Mouse (Mus musculus) heart, embryonic 10.5 days (tissue): ENCODE data around the gene Gm6526. TPM values are rescaled to one million over a fixed set of nuclear protein-coding genes. Genes with fewer than 3 reads are reported as not detected.
A peak's percentile ranks its signal among the peaks of the same experiment; 100 is the strongest.
"Not testable (repeated sequence)": the region's sequence is repeated elsewhere in the genome, so short reads cannot be mapped to it uniquely, and the experiment has no call there.

Experiments
- DNase-seq: peaks from one replicate; pipeline ENCODE4 v3.0.0-alpha.2; 2017; ENCODE audit warnings: low spot score
- H3K27ac ChIP-seq: fragments of 300-500 bp; sonication (generic); 2 replicates; pipeline ENCODE4 v1.5.1; 2016; ENCODE audit warnings: mild to moderate bottlenecking
- H3K27me3 ChIP-seq: fragments of 300-500 bp; sonication (generic); 2 replicates; pipeline ENCODE4 v1.6.1; 2016; ENCODE audit warnings: mild to moderate bottlenecking; ENCODE audit not compliant: poor library complexity, insufficient read depth, severe bottlenecking
- H3K36me3 ChIP-seq: fragments of 300-500 bp; sonication (generic); 2 replicates; pipeline ENCODE4 v1.6.1; 2016; ENCODE audit warnings: mild to moderate bottlenecking, moderate library complexity
- H3K4me1 ChIP-seq: fragments of 300-500 bp; sonication (generic); 2 replicates; pipeline ENCODE4 v1.6.1; 2016; ENCODE audit warnings: mild to moderate bottlenecking
- H3K4me3 ChIP-seq: fragments of 300-500 bp; sonication (generic); 2 replicates; pipeline ENCODE4 v1.5.1; 2016; ENCODE audit warnings: mild to moderate bottlenecking, moderate library complexity
- H3K9me3 ChIP-seq: fragments of 300-500 bp; sonication (generic); 2 replicates; pipeline ENCODE4 v1.6.1; 2016; ENCODE audit warnings: mild to moderate bottlenecking, moderate library complexity
- WGBS: fragments of 180-500 bp; shearing (Covaris S2); methylation state at CpG from one replicate; pipeline ENCODE4 v1.1.7; 2016; 5-methylcytosine and 5-hydroxymethylcytosine counted together
- polyA plus RNA-seq: library from polyadenylated mRNA; unstranded; fragments of >200 nt; fragmentation: Nextera tagmentation; extraction: Ambion mirVana; gene quantifications from 2 replicates; pipeline ENCODE4 v1.2.1, GENCODE M21; 2016

Gm6526 gene
- polyA plus RNA-seq, result 0.11 and 0.16 TPM in 2 replicates

DNA sequence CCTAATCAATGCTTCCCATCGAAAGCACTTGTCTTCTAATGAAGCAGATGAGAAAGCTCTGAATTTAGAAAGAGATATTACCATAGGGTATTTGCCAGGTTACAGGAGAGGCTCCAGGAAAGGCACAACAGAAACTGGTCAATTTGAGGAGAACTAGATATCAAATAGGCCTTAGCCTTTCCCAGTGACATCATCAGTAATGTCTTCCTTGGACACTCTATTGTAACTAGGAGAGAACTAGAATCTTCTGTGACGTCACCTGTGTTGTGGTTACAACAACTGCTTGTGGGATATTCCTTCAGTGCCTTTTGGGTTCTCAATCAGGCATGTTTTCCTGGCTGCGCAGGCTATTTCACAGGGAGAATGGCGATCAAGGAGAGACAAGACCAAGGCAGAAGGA lies at the start of gene Gm6526:
Gm6526 (plus strand) TSS at position 301 of the 400 bp plus-strand sequence.
- not testable (repeated sequence) for H3K27ac ChIP-seq, H3K4me3 ChIP-seq, DNase-seq, H3K27me3 ChIP-seq, H3K36me3 ChIP-seq, H3K4me1 ChIP-seq, H3K9me3 ChIP-seq
- 74% methylated on average over 4 of the region's 4 CpGs for WGBS

DNA sequence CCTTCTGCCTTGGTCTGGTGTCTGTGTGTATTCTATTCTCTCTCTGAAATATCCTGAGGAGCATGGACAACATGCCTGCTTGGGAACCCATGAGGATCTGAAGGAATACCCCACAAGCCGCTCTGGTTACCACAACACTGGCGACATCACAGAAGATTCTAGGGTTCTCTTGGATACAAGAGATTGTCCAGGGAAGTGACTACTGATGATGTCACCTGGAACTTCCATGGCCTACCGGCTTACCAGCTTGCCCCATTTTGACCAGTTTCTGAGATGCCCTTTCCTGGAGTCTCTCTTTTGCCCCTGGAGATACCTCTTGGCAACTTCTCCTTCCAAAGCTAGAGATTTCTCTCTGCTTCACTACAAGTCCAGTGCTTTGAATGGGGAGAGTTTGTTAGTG lies 20.3 kb upstream of the Gm6526 start, which contains the start of gene Gm16506:
Gm16506 (minus strand) TSS at position 101 of the 400 bp plus-strand sequence.
- not testable (repeated sequence) for H3K4me1 ChIP-seq, H3K4me3 ChIP-seq, DNase-seq, H3K27ac ChIP-seq, H3K36me3 ChIP-seq, H3K9me3 ChIP-seq, H3K27me3 ChIP-seq
- 79% methylated on average over 3 of the region's 3 CpGs for WGBS

DNA sequence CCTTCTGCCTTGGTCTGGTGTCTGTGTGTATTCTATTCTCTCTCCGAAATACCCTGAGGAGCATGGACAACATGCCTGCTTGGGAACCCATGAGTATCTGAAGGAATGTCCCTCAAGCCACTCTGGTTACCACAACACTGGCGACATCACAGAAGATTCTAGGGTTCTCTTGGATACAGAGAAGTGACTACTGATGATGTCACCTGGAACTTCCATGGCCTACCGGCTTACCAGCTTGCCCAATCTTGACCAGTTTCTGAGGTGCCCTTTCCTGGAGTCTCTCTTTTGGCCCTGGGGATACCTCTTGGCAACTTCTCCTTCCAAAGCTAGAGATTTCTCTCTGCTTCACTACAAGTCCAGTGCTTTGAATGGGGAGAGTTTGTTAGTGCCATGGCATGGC lies 37.0 kb downstream of the Gm6526 start, which contains the start of gene Gm8180:
Gm8180 (minus strand) TSS at position 101 of the 400 bp plus-strand sequence.
- not testable (repeated sequence) for DNase-seq, H3K27ac ChIP-seq, H3K4me3 ChIP-seq, H3K9me3 ChIP-seq, H3K36me3 ChIP-seq, H3K27me3 ChIP-seq, H3K4me1 ChIP-seq
- 91% methylated on average over 3 of the region's 3 CpGs for WGBS

DNA sequence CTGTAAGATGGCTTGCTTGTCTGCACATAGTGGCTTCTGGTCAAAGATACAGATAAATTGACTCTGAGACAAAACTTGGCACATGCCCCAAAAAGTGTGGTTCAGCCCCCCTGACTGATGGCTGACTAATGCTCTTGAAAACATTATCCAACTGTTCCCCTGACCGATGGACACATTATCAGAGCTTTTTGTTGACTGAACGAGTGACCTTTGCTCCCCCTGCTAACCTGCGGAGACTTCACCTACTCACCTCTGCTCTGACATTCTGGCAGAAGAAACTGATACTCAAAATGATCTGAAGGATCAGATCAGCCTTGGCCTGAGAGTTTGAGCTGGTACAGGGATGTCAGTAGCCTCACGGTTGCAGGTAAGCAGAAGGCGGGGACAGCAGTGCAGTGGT lies 46.1 kb downstream of the Gm6526 start:
- H3K4me3 ChIP-seq, DNase-seq, H3K9me3 ChIP-seq, H3K27me3 ChIP-seq, H3K36me3 ChIP-seq, H3K27ac ChIP-seq, H3K4me1 ChIP-seq: not testable (repeated sequence)
- WGBS, result 68% methylated on average over 5 of the region's 5 CpGs

DNA sequence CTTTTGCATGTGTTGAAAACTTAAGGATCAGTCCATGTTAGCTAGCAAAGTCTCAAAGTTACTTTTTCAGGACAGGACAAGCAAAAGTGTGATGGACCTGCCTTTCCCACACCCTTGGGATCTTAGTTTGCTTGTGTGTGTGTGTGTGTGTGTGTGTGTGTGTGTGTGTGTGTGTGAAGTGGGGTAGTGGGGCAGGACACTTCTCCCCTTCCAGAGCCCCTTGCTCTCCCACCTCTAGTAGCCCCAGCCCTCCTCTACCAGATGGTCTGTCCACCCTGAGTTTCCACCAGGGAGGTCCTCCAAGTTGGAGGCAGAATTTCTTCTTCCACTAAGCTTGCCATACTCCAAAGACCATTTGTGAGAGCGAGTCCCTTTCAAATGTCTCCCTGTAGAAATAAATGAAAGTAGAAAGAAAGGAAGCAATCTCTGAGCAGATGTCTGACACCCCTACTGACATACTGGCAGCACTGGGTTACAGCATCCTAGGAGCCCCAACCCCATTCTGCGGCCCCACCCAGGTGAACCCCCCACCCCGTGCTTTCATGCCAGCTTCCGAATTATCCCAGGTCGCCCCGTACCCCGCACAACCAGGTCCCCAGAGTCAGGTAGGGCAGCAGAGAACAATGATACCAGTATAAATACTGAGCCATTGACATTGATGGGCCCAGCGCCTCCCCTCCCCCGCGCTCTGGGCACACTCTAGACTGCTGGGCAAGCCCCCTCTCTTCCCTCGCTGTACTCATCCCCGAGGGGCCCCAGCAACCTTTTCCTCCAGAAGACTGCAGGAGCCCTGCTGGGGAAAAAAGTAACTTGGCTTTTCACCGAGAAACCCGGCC lies 48.6 kb downstream of the Gm6526 start:
- H3K4me1 ChIP-seq, result peaks cover 7% of the 10 kb centered on the region; the same call in 1 of the 2 replicates
- no peak overlapping the region for H3K27ac ChIP-seq
- DNase-seq, result peak; percentile 67
- peaks cover 6% of the 10 kb centered on the region; the same call in 1 of the 2 replicates for H3K27me3 ChIP-seq
- no peaks in the 10 kb centered on the region for H3K9me3 ChIP-seq
- H3K36me3 ChIP-seq, result no peaks in the 10 kb centered on the region
- 9% methylated on average over 14 of the region's 14 CpGs for WGBS
- peak overlapping the region; percentile 47 for H3K4me3 ChIP-seq

DNA sequence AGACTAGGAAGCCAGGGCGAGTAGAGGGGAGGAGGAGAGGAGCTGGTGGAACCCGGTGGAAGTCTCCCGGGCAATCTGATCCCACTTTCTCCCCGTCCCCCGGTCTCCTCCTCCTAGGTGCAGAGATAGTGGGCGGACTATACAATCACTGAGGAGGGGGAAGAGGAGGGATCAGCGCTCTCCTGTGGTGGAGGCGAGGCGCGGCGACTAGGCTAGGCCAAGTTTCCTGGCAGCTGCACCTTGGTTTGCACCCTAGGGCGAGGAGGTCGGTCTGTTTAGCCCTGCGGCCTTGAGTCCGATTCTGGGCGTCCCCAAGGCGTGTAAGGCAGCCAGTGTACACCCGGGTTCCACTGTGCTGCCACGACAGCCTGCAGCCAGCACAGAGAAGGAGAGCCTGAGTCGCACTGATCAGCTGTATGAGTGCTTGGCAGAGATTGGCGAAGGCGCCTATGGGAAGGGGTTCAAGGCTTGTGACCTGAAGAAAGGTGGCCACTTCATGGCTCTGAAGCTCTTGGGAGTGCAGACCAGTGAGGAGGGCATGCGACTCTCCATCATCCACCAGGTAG lies 49.3 kb downstream of the Gm6526 start:
- not testable (repeated sequence) for H3K9me3 ChIP-seq, H3K27me3 ChIP-seq, H3K4me1 ChIP-seq, H3K27ac ChIP-seq, H3K36me3 ChIP-seq
- peak overlapping the region; percentile 47 for H3K4me3 ChIP-seq
- DNase-seq, result peak; percentile 74
- WGBS, result 6% methylated on average over 23 of the region's 23 CpGs

DNA sequence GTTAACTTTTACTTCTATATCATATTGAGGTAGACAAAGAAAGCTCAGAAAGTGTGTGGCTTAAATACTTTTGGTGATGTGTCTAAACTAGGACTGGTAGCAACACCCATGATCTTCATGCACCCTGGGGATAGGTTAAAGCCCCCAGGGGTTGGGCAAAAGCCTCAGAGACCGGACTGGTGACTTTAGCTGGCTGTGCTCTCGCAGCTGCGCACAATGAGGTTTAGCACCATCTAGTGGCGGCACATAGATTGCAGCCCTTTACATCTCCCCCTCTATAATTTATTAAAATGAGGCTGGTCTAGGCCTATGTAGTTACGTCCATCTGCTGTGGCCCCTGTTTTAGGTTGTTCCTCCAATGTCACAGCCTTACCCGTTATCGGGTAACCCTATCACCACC lies 56.8 kb downstream of the Gm6526 start:
- 20% methylated on average over 7 of the region's 7 CpGs for WGBS
- not testable (repeated sequence) for H3K27me3 ChIP-seq, H3K27ac ChIP-seq, H3K4me3 ChIP-seq, H3K9me3 ChIP-seq, H3K4me1 ChIP-seq, DNase-seq, H3K36me3 ChIP-seq

Other genes starting within 250 kb of the Gm6526 start
- gene Gm5799, start 204.3 kb upstream of the Gm6526 start, polyA plus RNA-seq, result not detected in 2 replicates
- gene Gm17654, start 168.7 kb upstream of the Gm6526 start, polyA plus RNA-seq, result not detected in 2 replicates
- not detected in 2 replicates for gene Gm10375, start 139.9 kb upstream of the Gm6526 start, polyA plus RNA-seq
- not detected in 2 replicates for gene Gm8165, start 70.7 kb upstream of the Gm6526 start, polyA plus RNA-seq
- 0.42 and 0.90 TPM in 2 replicates for gene Gm7324, start 50.0 kb upstream of the Gm6526 start, polyA plus RNA-seq
- gene Gm16506, start 20.4 kb upstream of the Gm6526 start, polyA plus RNA-seq, result not detected in 2 replicates
- not detected in 2 replicates for gene Gm8180, start 36.9 kb downstream of the Gm6526 start, polyA plus RNA-seq
- not detected in 2 replicates for gene Ear1, start 127.7 kb downstream of the Gm6526 start, polyA plus RNA-seq
- gene Ear10, start 175.7 kb downstream of the Gm6526 start, polyA plus RNA-seq, result not detected in 2 replicates
- 25.2 and 25.6 TPM in 2 replicates for gene Gm8113, start 177.5 kb downstream of the Gm6526 start, polyA plus RNA-seq
- not detected in 2 replicates for gene Ang5, start 209.2 kb downstream of the Gm6526 start, polyA plus RNA-seq